Mouse (Mus musculus) MEL (cell line): ENCODE data around the gene Styx. TPM values are rescaled to one million over a fixed set of nuclear protein-coding genes. Genes with fewer than 3 reads are reported as not detected.

Source experiments
- DNase-seq: peaks from one replicate; pipeline ENCODE4 v3.0.0; 2011; ENCODE audit warnings: low read depth, low spot score
- H3K27ac ChIP-seq: 2 replicates; pipeline ENCODE4 v1.5.1; 2012; ENCODE audit warnings: low read depth, mild to moderate bottlenecking, control low read depth, low read length, moderate library complexity; ENCODE audit not compliant: control insufficient read depth
- H3K27me3 ChIP-seq, 2 experiments: fragments of 150-350 bp in 1 of 2; sonication (generic) in 1 of 2; 2 replicates each; pipeline ENCODE4 v1.6.1; 2012; ENCODE audit warnings: low read length in 2 of 2, mild to moderate bottlenecking in 2 of 2, improper control_type of control experiment in 1 of 2, moderate library complexity in 1 of 2; ENCODE audit not compliant: insufficient read depth in 2 of 2, control insufficient read depth in 1 of 2
- H3K36me3 ChIP-seq, 2 experiments: 2 replicates each; pipeline ENCODE4 v1.6.1; 2012 to 2014; ENCODE audit warnings: low read length in 2 of 2, improper control_type of control experiment in 1 of 2, inconsistent platforms in 1 of 2, mild to moderate bottlenecking in 1 of 2; ENCODE audit not compliant: insufficient read depth in 2 of 2, control insufficient read depth in 1 of 2
- H3K4me1 ChIP-seq, 2 experiments: fragments of 150-350 bp in 1 of 2; sonication (generic) in 1 of 2; 2 replicates each; pipeline ENCODE4 v1.6.1; 2012; ENCODE audit warnings: low read length in 2 of 2, improper control_type of control experiment in 1 of 2, mild to moderate bottlenecking in 1 of 2; ENCODE audit not compliant: insufficient read depth in 2 of 2, control insufficient read depth in 1 of 2
- H3K4me3 ChIP-seq, 2 experiments: fragments of 150-350 bp in 1 of 2; sonication (generic) in 1 of 2; 2 replicates each; pipeline ENCODE4 v1.5.1; 2012; ENCODE audit warnings: low read depth in 2 of 2, low read length in 2 of 2, mild to moderate bottlenecking in 2 of 2, moderate library complexity in 2 of 2, control low read depth in 1 of 2, improper control_type of control experiment in 1 of 2; ENCODE audit not compliant: control insufficient read depth in 1 of 2, insufficient read depth in 1 of 2
- H3K79me2 ChIP-seq: 2 replicates; pipeline ENCODE4 v1.6.1; 2012; ENCODE audit warnings: mild to moderate bottlenecking, low read length, moderate library complexity; ENCODE audit not compliant: control insufficient read depth, poor library complexity, insufficient read depth
- H3K9ac ChIP-seq: 2 replicates; pipeline ENCODE4 v1.6.1; 2012; ENCODE audit warnings: low read depth, mild to moderate bottlenecking, control low read depth, low read length, moderate library complexity; ENCODE audit not compliant: control insufficient read depth, poor library complexity, severe bottlenecking
- H3K9me3 ChIP-seq: fragments of 150-350 bp; sonication (generic); replicated peaks from 2 replicates; pipeline ENCODE4 v1.6.1; 2012; ENCODE audit warnings: mild to moderate bottlenecking, low read length, improper control_type of control experiment, moderate library complexity; ENCODE audit not compliant: insufficient read depth
- CHD1 ChIP-seq: IDR thresholded peaks from 2 replicates; pipeline ENCODE4 v1.6.1; 2012; ENCODE audit warnings: low read depth, mild to moderate bottlenecking, inconsistent platforms, low read length, improper control_type of control experiment
- CHD2 ChIP-seq: IDR thresholded peaks from 2 replicates; pipeline ENCODE4 v1.6.1; 2011; ENCODE audit warnings: low read length, improper control_type of control experiment
- CTCF ChIP-seq, 3 experiments: IDR thresholded peaks in 2 of 3; conservative IDR thresholded peaks in 1 of 3; 2 replicates each; pipeline ENCODE4 v1.5.1; 2011 to 2012; ENCODE audit warnings: low read length in 3 of 3, low read depth in 2 of 3, mild to moderate bottlenecking in 2 of 3, improper control_type of control experiment in 1 of 3, inconsistent platforms in 1 of 3, mixed read lengths in 1 of 3, moderate library complexity in 1 of 3; ENCODE audit not compliant: control insufficient read depth in 1 of 3, insufficient read depth in 1 of 3, poor library complexity in 1 of 3, severe bottlenecking in 1 of 3
- E2F4 ChIP-seq: IDR thresholded peaks from 2 replicates; pipeline ENCODE4 v1.6.1; 2011; ENCODE audit warnings: low read depth, low read length, improper control_type of control experiment, borderline replicate concordance
- EP300 ChIP-seq, 2 experiments: IDR thresholded peaks; 2 replicates each; pipeline ENCODE4 v1.6.1; 2011; ENCODE audit warnings: improper control_type of control experiment in 2 of 2, low read length in 2 of 2, low read depth in 1 of 2, mild to moderate bottlenecking in 1 of 2
- GATA1 ChIP-seq: IDR thresholded peaks from 2 replicates; pipeline ENCODE4 v1.6.1; 2011; ENCODE audit warnings: low read depth, low read length, improper control_type of control experiment
- JUND ChIP-seq: IDR thresholded peaks from 2 replicates; pipeline ENCODE4 v1.6.1; 2011; ENCODE audit warnings: low read depth, mild to moderate bottlenecking, improper control_type of control experiment, low read length
- KAT2A ChIP-seq: conservative IDR thresholded peaks from 2 replicates; pipeline ENCODE4 v1.6.1; 2012; ENCODE audit warnings: low read depth, low read length, improper control_type of control experiment, inconsistent platforms
- MAFK ChIP-seq: IDR thresholded peaks from 2 replicates; pipeline ENCODE4 v1.6.1; 2011; ENCODE audit warnings: low read depth, mild to moderate bottlenecking, low read length, improper control_type of control experiment, borderline replicate concordance
- MAX ChIP-seq: IDR thresholded peaks from 2 replicates; pipeline ENCODE4 v1.6.1; 2011; ENCODE audit warnings: low read length, improper control_type of control experiment
- MEF2A ChIP-seq: IDR thresholded peaks from 2 replicates; pipeline ENCODE4 v1.6.1; 2014; ENCODE audit warnings: low read depth, mild to moderate bottlenecking, inconsistent platforms, low read length, improper control_type of control experiment; ENCODE audit not compliant: poor library complexity, insufficient replicate concordance, severe bottlenecking; ENCODE audit errors: extremely low read depth
- MXI1 ChIP-seq: IDR thresholded peaks from 2 replicates; pipeline ENCODE4 v1.6.1; 2011; ENCODE audit warnings: mild to moderate bottlenecking, low read depth, low read length, improper control_type of control experiment
- MYB ChIP-seq: IDR thresholded peaks from 2 replicates; pipeline ENCODE4 v1.6.1; 2011; ENCODE audit warnings: mild to moderate bottlenecking, low read depth, low read length, improper control_type of control experiment
- NELFE ChIP-seq: IDR thresholded peaks from 2 replicates; pipeline ENCODE4 v1.6.1; 2011; ENCODE audit warnings: low read depth, low read length, improper control_type of control experiment
- NRF1 ChIP-seq: IDR thresholded peaks from 2 replicates; pipeline ENCODE4 v1.6.1; 2014; ENCODE audit warnings: low read depth, mild to moderate bottlenecking, inconsistent platforms, low read length, improper control_type of control experiment, moderate library complexity; ENCODE audit not compliant: poor library complexity, insufficient read depth, severe bottlenecking
- POLR2A ChIP-seq, 2 experiments: IDR thresholded peaks; 2 replicates each; pipeline ENCODE4 v1.6.1; 2011 to 2012; ENCODE audit warnings: low read length in 2 of 2, mild to moderate bottlenecking in 2 of 2, control low read depth in 1 of 2, improper control_type of control experiment in 1 of 2, low read depth in 1 of 2, moderate library complexity in 1 of 2; ENCODE audit not compliant: control insufficient read depth in 1 of 2, insufficient read depth in 1 of 2, poor library complexity in 1 of 2
- SIN3A ChIP-seq: IDR thresholded peaks from 2 replicates; pipeline ENCODE4 v1.6.1; 2012; ENCODE audit warnings: low read length, improper control_type of control experiment, inconsistent platforms
- SMC3 ChIP-seq: IDR thresholded peaks from 2 replicates; pipeline ENCODE4 v1.6.1; 2011; ENCODE audit warnings: low read depth, low read length, improper control_type of control experiment
- USF2 ChIP-seq, 2 experiments: IDR thresholded peaks; 2 replicates each; pipeline ENCODE4 v1.6.1; 2011 to 2012; ENCODE audit warnings: improper control_type of control experiment in 2 of 2, low read length in 2 of 2, borderline replicate concordance in 1 of 2, inconsistent platforms in 1 of 2, low read depth in 1 of 2, mild to moderate bottlenecking in 1 of 2; ENCODE audit not compliant: insufficient read depth in 1 of 2
- ZC3H11A ChIP-seq: IDR thresholded peaks from 2 replicates; pipeline ENCODE4 v1.6.1; 2012; ENCODE audit warnings: low read depth, mild to moderate bottlenecking, inconsistent platforms, low read length, improper control_type of control experiment
- ZMIZ1 ChIP-seq: IDR thresholded peaks from 2 replicates; pipeline ENCODE4 v1.6.1; 2012; ENCODE audit warnings: low read depth, mild to moderate bottlenecking, inconsistent platforms, low read length, improper control_type of control experiment, moderate library complexity
- polyA plus RNA-seq, 2 experiments: library from polyadenylated mRNA; stranded (reverse) in 1 of 2; unstranded in 1 of 2; fragments of >175 nt in 1 of 2; fragments of >200 nt in 1 of 2; gene quantifications; 2 replicates each; pipeline versions ENCODE4 v1.2.1 to v1.2.4; 2012; ENCODE audit warnings: low replicate concordance in 2 of 2, low read depth in 1 of 2; ENCODE audit not compliant: insufficient read length in 2 of 2, insufficient read depth in 1 of 2, missing spikeins in 1 of 2
- total RNA-seq: library from RNA; depleted of rRNA; stranded (reverse); fragments of 300-350 nt; gene quantifications from 2 replicates; pipeline ENCODE4 v1.2.3, GENCODE M21; 2012

Styx gene
- total and polyA plus RNA-seq, 3 experiments = 18.0 to 27.2 TPM; not detected in 1

DNA sequence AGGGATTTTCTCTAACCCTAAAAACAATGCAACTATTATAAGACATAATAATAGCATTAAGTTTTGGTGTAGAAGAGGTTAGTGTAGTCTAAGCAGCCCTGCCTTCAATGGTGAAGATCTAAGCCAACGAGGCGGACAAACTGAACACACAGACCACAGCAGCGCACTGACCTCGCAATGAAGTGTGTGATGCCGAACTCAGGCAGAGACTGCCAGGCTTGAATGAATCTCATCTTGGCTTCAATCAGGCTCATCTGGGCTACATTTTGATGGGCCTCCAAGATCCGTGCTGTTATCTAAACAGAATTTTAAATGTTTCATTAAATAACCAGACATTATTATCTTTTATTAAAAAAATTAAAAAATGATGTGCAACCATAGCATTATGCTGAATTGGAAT, 111.1 kb downstream of the Styx start:
- TF ChIP-seq ZC3H11A (no peak), E2F4 (no peak), MAFK (no peak), MAX (no peak), CHD2 (no peak), CHD1 (no peak), SIN3A (no peak), POLR2A (IDR thresholded peaks at IDR 0.05; ENCODE audit: control insufficient read depth in 1 of 2, insufficient read depth in 1 of 2, low read depth in 1 of 2, low read length in 2 of 2, poor library complexity in 1 of 2) (no peak), GATA1 (no peak)
- H3K36me3 ChIP-seq = no peaks in the 10 kb centered on the region

DNA sequence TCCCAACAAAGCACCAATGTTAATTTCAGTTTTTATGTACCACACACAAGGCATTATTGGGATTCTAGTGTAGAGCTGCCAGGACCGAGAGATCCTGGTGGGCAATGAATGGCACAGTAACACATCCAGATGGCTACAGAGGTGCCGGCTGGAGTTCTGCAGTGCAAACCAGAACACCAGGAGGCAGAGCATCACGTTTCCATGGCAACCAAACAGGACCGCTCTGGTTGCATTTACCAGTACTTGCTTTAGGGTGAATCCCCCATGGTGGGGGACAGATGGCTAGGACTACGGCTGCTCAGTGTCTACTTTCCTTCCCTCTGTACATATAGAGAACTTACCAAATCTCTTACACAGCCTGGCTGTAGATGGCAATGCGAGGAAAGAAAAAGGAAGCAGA, 111.5 kb downstream of the Styx start:
- Histone ChIP-seq H3K27ac (no peak overlapping the region), H3K4me3 (no peak overlapping the region), H3K9ac (no peak overlapping the region), H3K36me3 (no peaks in the 10 kb centered on the region), H3K9me3 (no peaks in the 10 kb centered on the region), H3K27me3 (peaks cover 0 to 2% of the 10 kb centered on the region in 2 experiments; a peak in 1 of 4 replicates), H3K79me2 (no peaks in the 10 kb centered on the region), H3K4me1 (no peaks in the 10 kb centered on the region)
- no peak for DNase-seq
- TF ChIP-seq CTCF (IDR thresholded peaks at IDR 0.05 in 2 of 3, conservative IDR thresholded peaks at IDR 0.05 in 1 of 3; ENCODE audit: control insufficient read depth in 1 of 3, insufficient read depth in 1 of 3, low read depth in 2 of 3, low read length in 3 of 3, poor library complexity in 1 of 3, severe bottlenecking in 1 of 3) (no peak), ZMIZ1 (no peak)

More for the DNA sequence above, 111.1 kb downstream of the Styx start:
- peaks cover 0 to 1% of the 10 kb centered on the region in 2 experiments; a peak in 1 of 4 replicates for H3K4me1 ChIP-seq
- no peaks in the 10 kb centered on the region for H3K79me2 ChIP-seq
- H3K27ac ChIP-seq = no peak overlapping the region
- no peak overlapping the region for H3K4me3 ChIP-seq
- no peaks in the 10 kb centered on the region for H3K9me3 ChIP-seq
- H3K27me3 ChIP-seq = peaks cover 0 to 2% of the 10 kb centered on the region in 2 experiments; a peak in 1 of 4 replicates
- H3K9ac ChIP-seq = no peak overlapping the region
- no peak for DNase-seq

DNA sequence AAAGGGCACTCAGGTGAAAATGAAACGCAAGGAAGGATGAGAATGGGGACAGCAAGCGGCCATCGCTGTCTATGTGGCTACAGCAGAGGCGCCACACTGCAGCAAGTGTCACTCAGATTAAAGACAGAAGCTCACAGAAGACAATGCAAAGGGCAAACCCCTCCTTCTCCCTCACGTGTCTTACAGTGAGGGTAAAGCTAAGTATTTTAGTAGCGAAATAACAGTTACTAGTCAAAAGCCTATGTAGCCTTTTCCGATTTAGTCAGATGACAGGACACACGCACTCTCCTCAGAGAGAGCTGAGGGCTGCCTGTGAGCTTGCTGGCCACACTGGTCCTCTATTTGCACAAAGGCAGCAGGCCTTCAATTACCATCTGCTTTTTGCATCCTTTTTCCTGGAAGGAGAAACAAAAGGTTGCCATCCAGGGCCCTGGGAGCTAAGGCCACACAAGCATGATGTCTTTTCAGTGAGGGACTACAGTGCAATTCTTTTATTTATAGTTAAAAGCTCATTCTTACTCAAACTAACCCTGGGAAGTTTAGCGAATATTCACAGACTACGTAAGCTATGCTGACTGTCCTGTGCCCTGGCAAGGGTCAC, 112.1 kb downstream of the Styx start:
- H3K4me3 ChIP-seq = no peak overlapping the region
- H3K9me3 ChIP-seq = no peaks in the 10 kb centered on the region
- DNase-seq = no peak
- H3K9ac ChIP-seq = no peak overlapping the region
- H3K36me3 ChIP-seq = no peaks in the 10 kb centered on the region
- peaks cover 0 to 2% of the 10 kb centered on the region in 2 experiments; a peak in 1 of 4 replicates for H3K27me3 ChIP-seq
- H3K79me2 ChIP-seq = no peaks in the 10 kb centered on the region
- TF ChIP-seq MXI1 (no peak), KAT2A (no peak), EP300 (IDR thresholded peaks at IDR 0.05; ENCODE audit: low read depth in 1 of 2, low read length in 2 of 2) (no peak), E2F4 (no peak), SMC3 (no peak), USF2 (IDR thresholded peaks at IDR 0.05; ENCODE audit: borderline replicate concordance in 1 of 2, insufficient read depth in 1 of 2, low read depth in 1 of 2, low read length in 2 of 2) (no peak), SIN3A (no peak), MEF2A (no peak), JUND (no peak), MYB (no peak), NELFE (no peak), MAX (no peak), CHD2 (no peak), NRF1 (no peak)
- H3K27ac ChIP-seq = no peak overlapping the region
- H3K4me1 ChIP-seq = no peaks in the 10 kb centered on the region
